Comparison of ENCODE assay signal across 8 mouse cellular contexts in the genomic region with DNA sequence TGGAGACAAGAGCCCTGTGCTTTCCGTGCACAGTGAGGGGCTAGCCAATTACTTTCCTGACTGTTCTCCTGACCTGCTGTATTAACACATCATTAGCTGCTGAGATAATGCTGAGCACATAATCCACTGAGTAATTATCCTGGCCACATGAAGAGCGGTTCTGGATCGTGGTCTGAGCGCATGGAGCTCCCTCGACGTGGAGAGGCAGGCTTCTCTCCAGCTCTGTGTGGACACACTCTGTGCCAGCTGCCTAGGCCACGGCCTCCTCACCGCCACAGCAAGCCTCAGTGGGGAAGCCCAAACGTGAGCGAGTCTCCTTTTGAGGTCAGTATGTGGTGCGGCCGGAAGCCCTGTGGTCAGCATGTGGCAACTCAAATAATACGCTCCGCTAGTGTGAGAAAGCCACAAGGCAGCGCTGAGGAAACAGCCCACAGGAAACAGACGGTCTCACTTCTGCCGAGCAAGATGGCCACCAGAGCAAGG.
DNase-seq lines count a peak whose midpoint lies in the region; ATAC-seq lines count a peak whose summit lies in the region.

No protein-coding gene starts in this region.

- no peaks in the 10 kb centered on the region for H3K36me3 ChIP-seq in forebrain, embryonic 14.5 days (ENCODE audit: control insufficient read depth, insufficient read depth, low read length)
- no peaks in the 10 kb centered on the region for H3K36me3 ChIP-seq in midbrain, embryonic 12.5 days
- H3K36me3 ChIP-seq in neural tube, embryonic 15.5 days: no peaks in the 10 kb centered on the region
- no peaks in the 10 kb centered on the region for H3K36me3 ChIP-seq in kidney, embryonic 16.5 days (ENCODE audit: insufficient read depth, low read length)

- no peaks in the 10 kb centered on the region for H3K27me3 ChIP-seq in forebrain, embryonic 14.5 days (replicated peaks; ENCODE audit: control insufficient read depth, insufficient read depth, low read length)
- H3K27me3 ChIP-seq in midbrain, embryonic 12.5 days: 0 out of 2 replicates have a peak, but pooled peaks cover 4% of the 10 kb centered on the region
- H3K27me3 ChIP-seq in neural tube, embryonic 15.5 days (replicated peaks): no peaks in the 10 kb centered on the region
- H3K27me3 ChIP-seq in kidney, embryonic 16.5 days (ENCODE audit: insufficient read depth, low read length): no peaks in the 10 kb centered on the region

- WGBS in forebrain, embryonic 14.5 days: 39% methylated on average over 17 of the region's 17 CpGs
- WGBS in midbrain, embryonic 12.5 days: 57% methylated on average over 17 of the region's 17 CpGs
- WGBS in neural tube, embryonic 15.5 days: 66% methylated on average over 17 of the region's 17 CpGs
- 81% methylated on average over 17 of the region's 17 CpGs for WGBS in kidney, embryonic 16.5 days

- no peak overlapping the region for H3K9ac ChIP-seq in forebrain, embryonic 14.5 days (ENCODE audit: low read length)
- no peak overlapping the region for H3K9ac ChIP-seq in midbrain, embryonic 12.5 days (replicated peaks)
- no peak overlapping the region for H3K9ac ChIP-seq in neural tube, embryonic 15.5 days (replicated peaks)
- no peak overlapping the region for H3K9ac ChIP-seq in kidney, embryonic 16.5 days (replicated peaks; ENCODE audit: low read length)

- DNase-seq in lung, postnatal 25 days (ENCODE audit: low spot score): peak; percentile 31
- DNase-seq in lung, postnatal 14 days: no peak
- DNase-seq in forebrain, embryonic 14.5 days (ENCODE audit: low spot score): peak; percentile 29
- DNase-seq in thymus, postnatal 0 days (ENCODE audit: low spot score): peak; percentile 35
- DNase-seq in cerebellum, adult 11 months: no peak

- no peak overlapping the region for H3K4me2 ChIP-seq in forebrain, embryonic 14.5 days (ENCODE audit: low read length)
- H3K4me2 ChIP-seq in midbrain, embryonic 12.5 days (replicated peaks): no peak overlapping the region
- H3K4me2 ChIP-seq in neural tube, embryonic 15.5 days: no peak overlapping the region
- H3K4me2 ChIP-seq in kidney, embryonic 16.5 days (replicated peaks; ENCODE audit: low read depth, low read length): no peak overlapping the region

- H3K4me1 ChIP-seq in forebrain, embryonic 14.5 days (ENCODE audit: control insufficient read depth, insufficient read depth, low read length): peaks cover 9% of the 10 kb centered on the region
- peaks cover 23% of the 10 kb centered on the region for H3K4me1 ChIP-seq in midbrain, embryonic 12.5 days
- H3K4me1 ChIP-seq in neural tube, embryonic 15.5 days: no peaks in the 10 kb centered on the region
- 0 out of 2 replicates have a peak, but pooled peaks cover 4% of the 10 kb centered on the region for H3K4me1 ChIP-seq in kidney, embryonic 16.5 days (ENCODE audit: insufficient read depth, low read length)

- peak; percentile 27; the same call in 1 of the 2 replicates for ATAC-seq in forebrain, embryonic 14.5 days
- peak; percentile 47; the same call in 1 of the 2 replicates for ATAC-seq in midbrain, embryonic 12.5 days (ENCODE audit: low FRiP score, low read depth)
- no peak for ATAC-seq in neural tube, embryonic 15.5 days (ENCODE audit: low FRiP score)
- ATAC-seq in kidney, embryonic 16.5 days (ENCODE audit: low FRiP score, low TSS enrichment): no peak

- H3K4me3 ChIP-seq in forebrain, embryonic 14.5 days (ENCODE audit: low read depth, low read length): no peak overlapping the region
- H3K4me3 ChIP-seq in midbrain, embryonic 12.5 days: no peak overlapping the region
- no peak overlapping the region for H3K4me3 ChIP-seq in neural tube, embryonic 15.5 days (replicated peaks)
- no peak overlapping the region for H3K4me3 ChIP-seq in kidney, embryonic 16.5 days (ENCODE audit: low read length)

- H3K27ac ChIP-seq in forebrain, embryonic 14.5 days (ENCODE audit: low read depth, low read length): 0 out of 2 replicates have a peak overlapping the region, but pooled peaks have one; percentile 44
- H3K27ac ChIP-seq in midbrain, embryonic 12.5 days (replicated peaks): no peak overlapping the region
- H3K27ac ChIP-seq in neural tube, embryonic 15.5 days (replicated peaks): no peak overlapping the region
- no peak overlapping the region for H3K27ac ChIP-seq in kidney, embryonic 16.5 days (ENCODE audit: low read length)

- H3K9me3 ChIP-seq in forebrain, embryonic 14.5 days (replicated peaks; ENCODE audit: control insufficient read depth, low read length): no peaks in the 10 kb centered on the region
- no peaks in the 10 kb centered on the region for H3K9me3 ChIP-seq in midbrain, embryonic 12.5 days
- H3K9me3 ChIP-seq in neural tube, embryonic 15.5 days (replicated peaks): no peaks in the 10 kb centered on the region
- H3K9me3 ChIP-seq in kidney, embryonic 16.5 days (ENCODE audit: low read length): no peaks in the 10 kb centered on the region

Comparison
In these comparisons a context has a peak if more than half of its experiments do, and no peak if none do; other contexts are left out.
1. DNase-seq: peak in lung, postnatal 25 days (single experiment), forebrain, embryonic 14.5 days (single experiment) and thymus, postnatal 0 days (single experiment); none in lung, postnatal 14 days (single experiment) and cerebellum, adult 11 months (single experiment).
2. ATAC-seq: peak in forebrain, embryonic 14.5 days (single experiment) and midbrain, embryonic 12.5 days (single experiment); none in neural tube, embryonic 15.5 days (single experiment) and kidney, embryonic 16.5 days (single experiment).